Mouse (Mus musculus): ENCODE results near the gene Ap1g1. TPM values are rescaled to one million over a fixed set of nuclear protein-coding genes. Genes with fewer than 3 reads are reported as not detected.
"Not testable (repeated sequence)": the region's sequence is repeated elsewhere in the genome, so short reads cannot be mapped to it uniquely, and the experiment has no call there.

Gene Ap1g1
- polyA plus RNA-seq, 1 experiment from 2014 or later, result 62.9 TPM

GRCm38 (mm10) chr8:109868680-109869361 lies 90.5 kb downstream of the Ap1g1 start:
- peak overlapping the region; percentile 75 for H3K27ac ChIP-seq
- H3K4me3 ChIP-seq, result peak overlapping the region; percentile 98
- H3K4me1 ChIP-seq, result peaks cover 4% of the 10 kb centered on the region
- H3K4me2 ChIP-seq (replicated peaks), result peak overlapping the region; percentile 95
- peak; percentile 85 for ATAC-seq (ENCODE audit: low FRiP score, low read depth)
- H3K36me3 ChIP-seq, result 0 out of 2 replicates have a peak, but pooled peaks cover 4% of the 10 kb centered on the region
- H3K27me3 ChIP-seq (replicated peaks), result no peaks in the 10 kb centered on the region
- no peaks in the 10 kb centered on the region for H3K9me3 ChIP-seq
- H3K9ac ChIP-seq, result peak overlapping the region; percentile 93
- WGBS, result under 1% methylated on average over 73 of the region's 78 CpGs

GRCm38 (mm10) chr8:109871056-109871455 lies 92.7 kb downstream of the Ap1g1 start:
- ATAC-seq (ENCODE audit: low FRiP score, low read depth), result no peak
- Histone ChIP-seq H3K27me3 (replicated peaks) (no peaks in the 10 kb centered on the region), H3K9ac (no peak overlapping the region), H3K4me3 (no peak overlapping the region), H3K4me1 (peaks cover 4% of the 10 kb centered on the region), H3K36me3 (0 out of 2 replicates have a peak, but pooled peaks cover 4% of the 10 kb centered on the region), H3K4me2 (replicated peaks) (no peak overlapping the region), H3K9me3 (no peaks in the 10 kb centered on the region), H3K27ac (no peak overlapping the region)
- 88% methylated on average over 1 of the region's 1 CpGs for WGBS

- not testable (repeated sequence) for H3K4me3 ChIP-seq; H3K9ac ChIP-seq; H3K4me1 ChIP-seq; H3K9me3 ChIP-seq; H3K27ac ChIP-seq; ATAC-seq (ENCODE audit: low FRiP score, low read depth); H3K4me2 ChIP-seq (replicated peaks); H3K27me3 ChIP-seq (replicated peaks)
- peaks cover 21% of the 10 kb centered on the region for H3K36me3 ChIP-seq
- WGBS, result 93% methylated on average over 3 of the region's 3 CpGs
These were observed 95.4 kb downstream of the Ap1g1 start for GRCm38 (mm10) chr8:109873800-109874199.

GRCm38 (mm10) chr8:109880012-109880662 lies 101.8 kb downstream of the Ap1g1 start:
- ATAC-seq (ENCODE audit: low FRiP score, low read depth), result no peak
- no peaks in the 10 kb centered on the region for H3K4me1 ChIP-seq
- H3K9ac ChIP-seq, result no peak overlapping the region
- 94% methylated on average over 5 of the region's 5 CpGs for WGBS
- no peaks in the 10 kb centered on the region for H3K9me3 ChIP-seq
- H3K4me3 ChIP-seq, result no peak overlapping the region
- H3K27ac ChIP-seq, result no peak overlapping the region
- no peak overlapping the region for H3K4me2 ChIP-seq (replicated peaks)
- H3K27me3 ChIP-seq (replicated peaks), result no peaks in the 10 kb centered on the region
- H3K36me3 ChIP-seq, result peaks cover 32% of the 10 kb centered on the region

- H3K4me1 ChIP-seq, result no peaks in the 10 kb centered on the region
- H3K4me2 ChIP-seq (replicated peaks), result no peak overlapping the region
- no peak overlapping the region for H3K9ac ChIP-seq
- no peaks in the 10 kb centered on the region for H3K27me3 ChIP-seq (replicated peaks)
- no peak overlapping the region for H3K27ac ChIP-seq
- H3K36me3 ChIP-seq, result peaks cover 23% of the 10 kb centered on the region
- no peaks in the 10 kb centered on the region for H3K9me3 ChIP-seq
- no peak overlapping the region for H3K4me3 ChIP-seq
- no peak for ATAC-seq (ENCODE audit: low FRiP score, low read depth)
These were observed 106.9 kb downstream of the Ap1g1 start for GRCm38 (mm10) chr8:109885294-109885693.

GRCm38 (mm10) chr8:109889211-109889610 lies 110.9 kb downstream of the Ap1g1 start:
- no peaks in the 10 kb centered on the region for H3K27me3 ChIP-seq (replicated peaks)
- WGBS, result 95% methylated on average over 1 of the region's 1 CpGs
- H3K9ac ChIP-seq, result no peak overlapping the region
- no peak overlapping the region for H3K27ac ChIP-seq
- ATAC-seq (ENCODE audit: low FRiP score, low read depth), result no peak
- H3K9me3 ChIP-seq, result peaks cover 4% of the 10 kb centered on the region; the same call in 1 of the 2 replicates
- no peak overlapping the region for H3K4me2 ChIP-seq (replicated peaks)
- H3K4me3 ChIP-seq, result no peak overlapping the region
- peaks cover 28% of the 10 kb centered on the region for H3K36me3 ChIP-seq
- H3K4me1 ChIP-seq, result no peaks in the 10 kb centered on the region

- Histone ChIP-seq H3K4me1 (no peaks in the 10 kb centered on the region), H3K27ac (no peak overlapping the region), H3K36me3 (peaks cover 32% of the 10 kb centered on the region), H3K4me3 (no peak overlapping the region), H3K9ac (no peak overlapping the region), H3K9me3 (peaks cover 4% of the 10 kb centered on the region; the same call in 1 of the 2 replicates), H3K4me2 (replicated peaks) (no peak overlapping the region), H3K27me3 (replicated peaks) (no peaks in the 10 kb centered on the region)
- ATAC-seq (ENCODE audit: low FRiP score, low read depth), result no peak
- 90% methylated on average over 3 of the region's 3 CpGs for WGBS
These were observed 112.6 kb downstream of the Ap1g1 start for GRCm38 (mm10) chr8:109890794-109891585.

GRCm38 (mm10) chr8:109894636-109895035 lies 116.3 kb downstream of the Ap1g1 start:
- Histone ChIP-seq H3K36me3 (peaks cover 24% of the 10 kb centered on the region), H3K4me2 (replicated peaks) (no peak overlapping the region), H3K27ac (no peak overlapping the region), H3K4me1 (no peaks in the 10 kb centered on the region), H3K4me3 (no peak overlapping the region), H3K9me3 (peaks cover 4% of the 10 kb centered on the region; the same call in 1 of the 2 replicates), H3K9ac (no peak overlapping the region), H3K27me3 (replicated peaks) (no peaks in the 10 kb centered on the region)
- no peak for ATAC-seq (ENCODE audit: low FRiP score, low read depth)
- 82% methylated on average over 1 of the region's 1 CpGs for WGBS

- Histone ChIP-seq H3K27ac (no peak overlapping the region), H3K9ac (no peak overlapping the region), H3K4me3 (no peak overlapping the region), H3K36me3 (peaks cover 17% of the 10 kb centered on the region; the same call in 1 of the 2 replicates), H3K4me1 (no peaks in the 10 kb centered on the region), H3K9me3 (peaks cover 4% of the 10 kb centered on the region; the same call in 1 of the 2 replicates), H3K4me2 (replicated peaks) (no peak overlapping the region), H3K27me3 (replicated peaks) (no peaks in the 10 kb centered on the region)
- WGBS, result 89% methylated on average over 12 of the region's 12 CpGs
- no peak for ATAC-seq (ENCODE audit: low FRiP score, low read depth)
These were observed 117.0 kb downstream of the Ap1g1 start for GRCm38 (mm10) chr8:109895355-109895754.

- Histone ChIP-seq H3K4me2 (replicated peaks) (no peak overlapping the region), H3K27me3 (replicated peaks) (no peaks in the 10 kb centered on the region), H3K36me3 (peaks cover 6% of the 10 kb centered on the region), H3K4me3 (no peak overlapping the region), H3K9ac (no peak overlapping the region), H3K27ac (no peak overlapping the region), H3K4me1 (no peaks in the 10 kb centered on the region), H3K9me3 (no peaks in the 10 kb centered on the region)
- ATAC-seq (ENCODE audit: low FRiP score, low read depth), result no peak
These were observed 124.0 kb downstream of the Ap1g1 start for GRCm38 (mm10) chr8:109902379-109902778.

- Histone ChIP-seq H3K4me3 (no peak overlapping the region), H3K4me1 (no peaks in the 10 kb centered on the region), H3K9ac (no peak overlapping the region), H3K27me3 (replicated peaks) (no peaks in the 10 kb centered on the region), H3K27ac (no peak overlapping the region), H3K4me2 (replicated peaks) (no peak overlapping the region), H3K36me3 (peaks cover 9% of the 10 kb centered on the region), H3K9me3 (no peaks in the 10 kb centered on the region)
- ATAC-seq (ENCODE audit: low FRiP score, low read depth), result no peak
- 91% methylated on average over 10 of the region's 10 CpGs for WGBS
These were observed 125.6 kb downstream of the Ap1g1 start for GRCm38 (mm10) chr8:109903909-109904469.
